Mouse (Mus musculus): ENCODE data around the gene Riok2. TPM values are rescaled to one million over a fixed set of nuclear protein-coding genes. Genes with fewer than 3 reads are reported as not detected.

Gene Riok2
- total and polyA plus RNA-seq, 3 experiments: 10.4 to 15.7 (median 14.0) TPM

GRCm38 (mm10) chr17:17375581-17375980 lies 1.5 kb downstream of the Riok2 start:
- no peak overlapping the region for H3K27ac ChIP-seq
- no peaks in the 10 kb centered on the region for H3K79me2 ChIP-seq (replicated peaks; ENCODE audit: control insufficient read depth, insufficient read depth, low read length)
- intact Hi-C loops (cut with DNase I): loop anchor here (5.0 to 10.0 kb wide), 2 partner anchors 371 to 457 kb away; no protein-coding TSS in a partner anchor
- TF ChIP-seq CTCF (IDR thresholded peaks at IDR 0.05) (no peak), POLR2A (IDR thresholded peaks at IDR 0.05; ENCODE audit: insufficient read depth, low read depth, low read length) (no peak)
- WGBS: 69% methylated on average over 3 of the region's 3 CpGs
- no peak for DNase-seq
- H3K27me3 ChIP-seq (ENCODE audit: control insufficient read depth, insufficient read depth, low read length): no peaks in the 10 kb centered on the region
- H3K36me3 ChIP-seq (ENCODE audit: control insufficient read depth, insufficient read depth, low read length): peaks cover 8% of the 10 kb centered on the region; the same call in 1 of the 2 replicates
- H3K4me1 ChIP-seq (ENCODE audit: control insufficient read depth, insufficient read depth, low read length): peaks cover 3% of the 10 kb centered on the region
- H3K4me3 ChIP-seq: no peak overlapping the region
- H3K9ac ChIP-seq (ENCODE audit: low read depth, low read length): no peak overlapping the region

DNA sequence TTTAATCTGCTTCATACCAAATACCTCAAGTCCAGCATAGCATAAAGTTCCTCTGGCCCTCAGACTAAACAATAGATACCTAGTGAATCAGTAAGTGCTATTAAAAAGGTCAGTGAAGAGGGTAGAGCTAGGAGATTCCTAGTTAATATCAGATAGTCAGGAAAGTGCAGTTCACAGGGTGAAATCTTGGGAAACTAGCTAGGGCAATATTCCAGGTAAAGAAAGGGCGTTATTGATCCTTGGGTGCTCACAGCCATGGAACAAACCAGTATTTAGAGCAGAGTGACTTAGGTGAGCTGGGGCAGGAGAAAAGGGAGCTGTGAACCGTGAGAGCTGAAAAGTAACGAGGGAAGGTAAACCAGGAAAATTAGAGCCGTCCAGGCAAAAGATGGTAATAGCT lies 9.6 kb downstream of the Riok2 start:
- H3K4me3 ChIP-seq: no peak overlapping the region
- H3K9ac ChIP-seq (ENCODE audit: low read depth, low read length): no peak overlapping the region
- H3K79me2 ChIP-seq (replicated peaks; ENCODE audit: control insufficient read depth, insufficient read depth, low read length): no peaks in the 10 kb centered on the region
- H3K36me3 ChIP-seq (ENCODE audit: control insufficient read depth, insufficient read depth, low read length): peaks cover 2% of the 10 kb centered on the region; the same call in 1 of the 2 replicates
- H3K27ac ChIP-seq: no peak overlapping the region
- intact Hi-C loops (cut with DNase I): no loop called here
- WGBS: 96% methylated on average over 4 of the region's 4 CpGs
- TF ChIP-seq CTCF (IDR thresholded peaks at IDR 0.05): no peak
- no peak for TF ChIP-seq POLR2A (IDR thresholded peaks at IDR 0.05; ENCODE audit: insufficient read depth, low read depth, low read length)
- no peak for TF ChIP-seq EP300 (IDR thresholded peaks at IDR 0.05; ENCODE audit: insufficient read depth, low read depth, low read length)
- no peaks in the 10 kb centered on the region for H3K27me3 ChIP-seq (ENCODE audit: control insufficient read depth, insufficient read depth, low read length)
- H3K4me1 ChIP-seq (ENCODE audit: control insufficient read depth, insufficient read depth, low read length): no peaks in the 10 kb centered on the region
- no peak for DNase-seq

DNA sequence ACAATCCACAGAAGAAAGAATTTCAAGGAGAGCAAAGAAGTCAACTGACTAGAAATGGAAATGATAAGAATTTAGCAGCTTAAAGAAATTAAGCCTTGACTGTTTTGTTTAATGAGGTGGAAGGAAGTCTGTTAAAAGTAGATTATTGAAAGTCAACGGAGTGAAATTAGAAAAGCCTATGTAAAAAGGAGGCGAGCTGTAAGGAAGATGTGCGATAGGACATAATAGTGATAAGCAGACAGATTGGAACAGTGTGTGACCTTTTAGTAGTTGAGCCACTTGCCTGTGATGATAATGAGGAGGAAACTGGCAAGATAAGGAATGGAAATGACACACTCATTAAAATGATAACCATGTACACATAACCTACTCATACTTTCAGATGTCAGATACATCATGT lies 10.4 kb downstream of the Riok2 start:
- H3K27me3 ChIP-seq (ENCODE audit: control insufficient read depth, insufficient read depth, low read length): no peaks in the 10 kb centered on the region
- intact Hi-C loops (cut with DNase I): no loop called here
- no peak overlapping the region for H3K4me3 ChIP-seq
- no peak for DNase-seq
- no peaks in the 10 kb centered on the region for H3K79me2 ChIP-seq (replicated peaks; ENCODE audit: control insufficient read depth, insufficient read depth, low read length)
- TF ChIP-seq CTCF (IDR thresholded peaks at IDR 0.05): no peak
- TF ChIP-seq POLR2A (IDR thresholded peaks at IDR 0.05; ENCODE audit: insufficient read depth, low read depth, low read length): no peak
- TF ChIP-seq EP300 (IDR thresholded peaks at IDR 0.05; ENCODE audit: insufficient read depth, low read depth, low read length): no peak
- H3K4me1 ChIP-seq (ENCODE audit: control insufficient read depth, insufficient read depth, low read length): no peaks in the 10 kb centered on the region
- H3K36me3 ChIP-seq (ENCODE audit: control insufficient read depth, insufficient read depth, low read length): peaks cover 2% of the 10 kb centered on the region; the same call in 1 of the 2 replicates
- H3K27ac ChIP-seq: no peak overlapping the region
- 61% methylated on average over 3 of the region's 3 CpGs for WGBS
- H3K9ac ChIP-seq (ENCODE audit: low read depth, low read length): no peak overlapping the region

- H3K27ac ChIP-seq: no peak overlapping the region
- intact Hi-C loops (cut with DNase I): no loop called here
- no peaks in the 10 kb centered on the region for H3K4me1 ChIP-seq (ENCODE audit: control insufficient read depth, insufficient read depth, low read length)
- no peaks in the 10 kb centered on the region for H3K27me3 ChIP-seq (ENCODE audit: control insufficient read depth, insufficient read depth, low read length)
- 81% methylated on average over 2 of the region's 2 CpGs for WGBS
- H3K4me3 ChIP-seq: no peak overlapping the region
- H3K36me3 ChIP-seq (ENCODE audit: control insufficient read depth, insufficient read depth, low read length): no peaks in the 10 kb centered on the region; the same call in none of the 2 replicates
- TF ChIP-seq EP300 (IDR thresholded peaks at IDR 0.05; ENCODE audit: insufficient read depth, low read depth, low read length) (no peak), POLR2A (IDR thresholded peaks at IDR 0.05; ENCODE audit: insufficient read depth, low read depth, low read length) (no peak), CTCF (IDR thresholded peaks at IDR 0.05) (peak; percentile 24)
- no peaks in the 10 kb centered on the region for H3K79me2 ChIP-seq (replicated peaks; ENCODE audit: control insufficient read depth, insufficient read depth, low read length)
- DNase-seq: no peak
- H3K9ac ChIP-seq (ENCODE audit: low read depth, low read length): no peak overlapping the region
Measured at GRCm38 (mm10) chr17:17386117-17386516, 12.0 kb downstream of the Riok2 start.

- WGBS: 90% methylated on average over 4 of the region's 4 CpGs
- no peak for DNase-seq
- no peaks in the 10 kb centered on the region for H3K79me2 ChIP-seq (replicated peaks; ENCODE audit: control insufficient read depth, insufficient read depth, low read length)
- TF ChIP-seq EP300 (IDR thresholded peaks at IDR 0.05; ENCODE audit: insufficient read depth, low read depth, low read length) (no peak), POLR2A (IDR thresholded peaks at IDR 0.05; ENCODE audit: insufficient read depth, low read depth, low read length) (no peak), CTCF (IDR thresholded peaks at IDR 0.05) (no peak)
- intact Hi-C loops (cut with DNase I): loop anchor here (2.0 to 10.0 kb wide), 2 partner anchors 173 to 357 kb away; no protein-coding TSS in a partner anchor
- H3K4me3 ChIP-seq: no peak overlapping the region
- H3K9ac ChIP-seq (ENCODE audit: low read depth, low read length): no peak overlapping the region
- no peaks in the 10 kb centered on the region for H3K27me3 ChIP-seq (ENCODE audit: control insufficient read depth, insufficient read depth, low read length)
- no peaks in the 10 kb centered on the region for H3K4me1 ChIP-seq (ENCODE audit: control insufficient read depth, insufficient read depth, low read length)
- H3K36me3 ChIP-seq (ENCODE audit: control insufficient read depth, insufficient read depth, low read length): no peaks in the 10 kb centered on the region; the same call in 1 of the 2 replicates
- H3K27ac ChIP-seq: no peak overlapping the region
Measured at GRCm38 (mm10) chr17:17391823-17392222, 17.7 kb downstream of the Riok2 start.

GRCm38 (mm10) chr17:17392863-17393262 lies 18.8 kb downstream of the Riok2 start:
- WGBS: 65% methylated on average over 7 of the region's 7 CpGs
- no peak overlapping the region for H3K27ac ChIP-seq

More at GRCm38 (mm10) chr17:17392863-17393262, 18.8 kb downstream of the Riok2 start:
- Histone ChIP-seq H3K36me3 (ENCODE audit: control insufficient read depth, insufficient read depth, low read length) (no peaks in the 10 kb centered on the region; the same call in 1 of the 2 replicates), H3K79me2 (replicated peaks; ENCODE audit: control insufficient read depth, insufficient read depth, low read length) (no peaks in the 10 kb centered on the region), H3K4me1 (ENCODE audit: control insufficient read depth, insufficient read depth, low read length) (no peaks in the 10 kb centered on the region), H3K27me3 (ENCODE audit: control insufficient read depth, insufficient read depth, low read length) (no peaks in the 10 kb centered on the region), H3K9ac (ENCODE audit: low read depth, low read length) (no peak overlapping the region), H3K4me3 (no peak overlapping the region)
- intact Hi-C loops (cut with DNase I): loop anchor here (2.0 to 10.0 kb wide), 2 partner anchors 172 to 356 kb away; no protein-coding TSS in a partner anchor
- TF ChIP-seq EP300 (IDR thresholded peaks at IDR 0.05; ENCODE audit: insufficient read depth, low read depth, low read length): no peak
- TF ChIP-seq CTCF (IDR thresholded peaks at IDR 0.05): peak; percentile 73
- TF ChIP-seq POLR2A (IDR thresholded peaks at IDR 0.05; ENCODE audit: insufficient read depth, low read depth, low read length): no peak
- no peak for DNase-seq
